Mouse (Mus musculus): ENCODE results near the gene Meis3.

DNA sequence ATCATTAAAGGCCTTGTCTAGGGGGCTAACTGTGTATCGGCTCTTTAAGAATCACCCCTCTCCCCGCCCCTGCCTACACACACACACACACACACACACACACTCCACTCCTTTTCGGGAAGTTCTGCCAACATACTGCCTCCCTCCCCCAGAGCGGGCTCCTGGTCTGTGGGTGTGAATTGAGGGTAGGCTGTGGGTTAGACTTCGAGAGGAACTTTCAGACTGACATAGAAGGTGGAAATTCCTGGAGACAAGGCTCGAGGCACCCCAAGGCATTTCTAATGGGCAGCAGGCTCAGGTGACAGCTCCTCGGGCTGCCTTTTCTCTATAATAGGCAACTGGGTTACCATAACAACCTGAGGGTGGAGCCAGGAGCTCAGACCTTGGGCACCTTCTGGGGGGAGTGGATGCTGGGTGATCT, 42.7 kb upstream of the Meis3 start:
- TF ChIP-seq CTCF (IDR thresholded peaks at IDR 0.05; ENCODE audit: extremely low read depth, insufficient read depth, insufficient read length, insufficient replicate concordance), result no peak
- TF ChIP-seq POLR2A (IDR thresholded peaks at IDR 0.05; ENCODE audit: low read depth, low read length), result no peak

All from spleen, adult 2 months (tissue).